Mouse (Mus musculus) activated CD4-positive, CD25-positive, alpha-beta regulatory T cell, adult 4 months (primary cell): ENCODE data around the gene Peli1. TPM values are rescaled to one million over a fixed set of nuclear protein-coding genes. Genes with fewer than 3 reads are reported as not detected.

Experiments
- ATAC-seq: one replicate; pipeline ENCODE4 v1.8.0; 2017
- polyA plus RNA-seq, 2 experiments: library from polyadenylated mRNA; unstranded; fragments of 100-300 nt; shearing (Covaris generic); gene quantifications; one replicate each; pipeline ENCODE4 v1.2.1; 2017

The Peli1 gene
- polyA plus RNA-seq, 2 experiments from 2014 or later = 55.7 to 80.7 TPM

DNA sequence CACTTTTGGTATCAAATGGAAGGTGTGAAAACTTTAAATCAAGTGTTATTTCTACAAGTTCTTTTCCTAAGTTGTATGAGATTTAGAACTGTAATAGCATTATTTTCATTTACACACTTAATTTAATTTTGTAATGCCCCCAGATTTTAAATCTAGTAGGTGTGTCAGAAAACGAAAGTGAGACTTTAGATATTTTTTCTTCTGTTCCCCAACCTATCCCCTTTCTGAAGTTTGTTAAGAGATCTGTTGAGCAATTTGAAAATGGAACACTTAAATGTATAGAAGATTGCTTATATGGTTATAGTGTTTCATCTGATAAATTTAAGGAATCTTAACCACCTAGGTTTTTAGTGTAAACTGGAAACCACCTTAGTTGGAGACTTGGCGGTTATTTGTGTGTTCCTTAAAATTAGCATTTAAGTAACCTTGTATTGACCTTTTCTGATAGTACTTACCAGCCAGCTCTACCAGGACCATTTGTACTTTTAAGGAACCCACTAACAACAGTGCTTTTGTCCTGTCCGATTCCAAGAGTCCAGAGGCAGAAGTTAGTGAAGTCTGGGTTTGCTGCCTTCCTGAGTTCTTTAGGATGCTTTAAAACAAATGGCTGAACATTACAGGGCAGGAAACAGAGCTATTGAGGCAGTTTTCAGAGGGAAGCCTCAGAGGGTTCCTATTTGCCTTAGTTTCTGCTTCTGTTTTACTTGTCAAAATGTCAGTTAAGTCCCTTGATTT is 2.2 kb downstream of the Peli1 start:
- ATAC-seq = no peak

DNA sequence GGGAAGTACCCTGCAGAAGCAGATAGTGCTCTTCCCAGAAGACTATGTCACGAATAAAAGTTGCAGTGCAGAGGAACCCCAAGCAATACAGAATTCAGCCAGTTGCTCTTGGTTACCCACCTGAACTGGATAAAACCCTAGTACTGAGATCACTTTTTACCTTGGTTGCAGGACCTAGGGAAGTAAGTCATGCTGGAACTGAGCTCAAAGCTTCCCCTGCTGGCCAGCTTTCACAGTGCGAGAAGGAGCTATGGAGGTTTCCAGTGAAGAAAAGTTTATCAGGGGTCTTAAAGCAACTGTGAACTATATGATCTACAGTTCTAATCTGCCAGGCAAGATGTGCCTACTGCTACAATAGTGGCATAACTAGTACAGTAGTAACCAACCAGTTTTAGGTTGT is 5.5 kb downstream of the Peli1 start:
- no peak for ATAC-seq

DNA sequence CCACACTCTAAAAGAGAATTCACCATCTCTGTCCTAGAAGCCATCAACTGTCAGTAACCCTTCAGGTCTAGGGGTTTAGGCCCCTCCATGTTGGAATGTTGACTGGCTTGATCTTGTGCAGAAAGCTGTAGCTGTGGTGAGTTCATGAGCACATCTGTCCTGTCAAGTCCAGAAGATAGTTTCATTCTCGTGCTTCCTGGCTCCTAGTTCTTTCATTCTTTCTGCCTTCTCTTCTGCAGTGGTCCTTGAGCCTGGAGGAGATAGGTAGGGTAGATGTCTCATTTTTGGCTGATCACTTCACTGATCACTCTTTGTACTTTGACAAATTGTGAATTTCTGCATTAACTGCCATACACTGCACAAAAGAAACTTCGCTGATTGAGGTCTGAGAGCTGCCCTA is 7.4 kb downstream of the Peli1 start:
- ATAC-seq = no peak

GRCm38 (mm10) chr11:21100704-21101103 is 9.6 kb downstream of the Peli1 start:
- ATAC-seq = no peak

DNA sequence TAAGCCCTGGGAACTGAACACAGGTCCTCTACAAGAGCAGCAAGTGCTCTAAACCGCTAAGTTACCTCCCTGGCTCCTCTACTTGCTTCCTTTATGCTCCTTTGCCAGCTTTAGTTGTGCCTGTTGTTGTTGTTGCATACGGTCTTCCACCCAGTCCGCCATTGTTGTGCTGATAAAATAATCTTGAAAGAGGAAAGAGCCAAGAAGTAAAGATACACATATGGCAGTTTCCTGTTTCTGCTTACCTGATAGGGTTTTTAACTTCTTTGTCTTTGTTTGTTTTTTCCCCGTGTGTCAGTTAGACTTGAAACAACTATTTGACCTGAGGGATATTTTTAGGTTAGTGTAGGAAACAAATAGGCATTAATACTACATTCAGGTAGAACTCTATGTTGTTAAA is 10.2 kb downstream of the Peli1 start:
- peak; percentile 22 for ATAC-seq

DNA sequence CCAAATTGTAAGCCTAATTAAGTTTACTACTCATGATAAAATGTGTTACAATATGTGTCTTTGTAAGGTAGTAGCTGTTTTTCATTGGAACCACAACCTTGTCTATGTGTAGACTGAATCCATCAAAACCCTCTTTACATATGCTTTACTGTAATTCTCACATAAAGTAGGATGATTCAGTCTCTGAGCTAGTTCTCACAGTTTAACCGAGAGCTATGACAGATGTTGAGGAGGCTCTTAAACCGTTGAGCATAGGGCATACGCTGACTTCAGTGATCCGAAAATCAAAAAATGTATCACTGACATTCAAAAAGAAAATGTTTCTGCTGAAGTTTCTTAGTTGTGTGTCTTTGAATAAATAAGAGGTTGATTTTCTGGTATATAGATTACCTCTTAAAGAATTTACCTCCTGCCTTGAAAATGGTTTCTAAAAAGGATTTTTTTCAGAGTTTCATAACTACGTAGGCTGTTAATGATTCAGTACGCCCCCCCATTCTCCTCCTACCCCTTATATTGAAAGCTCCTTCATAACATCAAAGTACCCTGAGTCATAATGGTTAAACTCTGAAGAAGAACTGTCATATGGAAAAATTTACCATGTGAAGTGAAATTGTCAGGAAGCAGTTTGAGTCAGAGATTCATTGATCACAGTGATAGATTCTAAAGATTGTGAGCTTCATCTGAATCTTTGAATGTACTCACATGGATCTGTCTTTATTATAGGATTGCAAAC is 11.3 kb downstream of the Peli1 start:
- ATAC-seq = peak; percentile 43

DNA sequence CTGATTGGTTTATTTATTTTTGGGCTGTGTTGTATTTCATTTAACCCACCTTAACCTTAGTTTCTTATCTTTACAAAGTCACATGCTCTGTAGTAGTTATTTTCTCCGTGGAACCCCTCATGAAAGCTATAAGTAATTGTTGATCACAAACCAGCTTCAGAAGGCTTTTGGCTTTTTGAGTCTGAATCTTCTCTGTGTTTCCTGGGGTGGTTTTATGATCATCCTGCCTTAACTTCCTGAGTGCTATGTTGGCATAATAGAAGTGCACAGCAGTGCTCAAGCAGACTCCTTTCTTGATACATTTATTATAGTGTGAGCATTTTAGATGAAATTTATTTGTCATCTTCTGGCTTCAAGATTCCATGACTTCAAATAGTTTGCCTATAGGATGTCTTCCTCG is 12.1 kb downstream of the Peli1 start:
- ATAC-seq = peak; percentile 43

DNA sequence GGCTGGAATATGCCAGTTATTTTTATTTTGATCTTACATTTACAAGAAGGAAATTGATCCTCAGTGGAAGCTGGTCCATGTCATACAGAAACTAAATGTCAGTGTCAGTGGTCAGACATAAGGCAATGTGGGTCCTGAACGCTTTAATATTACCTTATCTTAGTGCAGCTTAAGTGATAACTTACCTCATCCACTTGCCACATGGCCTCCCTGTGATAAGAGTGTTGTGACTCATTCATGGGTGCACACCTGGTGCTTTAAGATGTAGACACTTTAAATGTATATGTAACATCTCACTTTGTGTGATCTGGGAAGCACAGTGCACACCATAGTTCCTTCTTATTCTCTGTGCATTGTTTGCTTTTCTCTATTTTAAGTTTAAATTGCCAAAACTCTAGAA is 14.3 kb downstream of the Peli1 start:
- no peak for ATAC-seq

DNA sequence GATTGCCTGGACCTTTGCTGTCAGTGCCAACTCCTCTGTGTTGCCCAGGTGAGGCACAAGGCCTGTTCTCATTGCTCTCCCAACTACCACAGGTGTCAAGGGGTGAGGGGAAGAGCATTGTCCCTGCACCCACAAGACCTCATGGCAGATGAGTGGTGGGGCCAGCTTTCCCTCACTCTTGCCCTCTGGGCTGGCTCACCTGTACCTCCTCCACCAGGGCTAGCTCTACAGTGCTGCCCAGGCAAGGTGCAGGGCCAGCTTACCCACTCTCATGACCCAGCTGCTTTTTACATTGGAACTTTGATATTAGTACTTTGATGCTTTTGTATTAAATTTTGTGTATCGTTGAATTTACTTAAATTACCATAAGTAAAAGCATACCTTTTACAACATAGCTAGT is 16.0 kb downstream of the Peli1 start:
- no peak for ATAC-seq

GRCm38 (mm10) chr11:21109279-21109678 is 18.2 kb downstream of the Peli1 start:
- ATAC-seq = no peak

DNA sequence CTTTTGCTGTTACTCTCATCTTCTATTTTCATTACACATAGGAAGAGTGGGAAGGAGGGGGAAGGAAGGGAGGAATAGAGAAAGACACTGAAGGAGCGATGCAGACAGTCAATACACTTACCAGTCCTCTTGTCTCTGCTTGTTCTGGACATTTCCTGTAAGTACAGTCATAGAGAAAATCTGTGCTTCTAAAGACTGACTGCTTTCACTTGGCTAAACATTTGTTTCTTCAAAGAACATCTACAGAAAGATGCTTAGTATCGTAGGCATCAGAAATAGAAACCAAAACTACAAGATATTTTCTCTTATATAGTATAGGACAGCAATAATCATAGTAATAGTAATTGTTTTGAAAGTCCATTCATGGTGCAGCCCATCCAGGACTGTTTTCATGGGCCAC is 23.4 kb downstream of the Peli1 start:
- peak; percentile 47 for ATAC-seq

- ATAC-seq = no peak
Observed at GRCm38 (mm10) chr11:21115804-21116203, 24.7 kb downstream of the Peli1 start.

- no peak for ATAC-seq
Observed at GRCm38 (mm10) chr11:21116623-21117295, 25.7 kb downstream of the Peli1 start.

DNA sequence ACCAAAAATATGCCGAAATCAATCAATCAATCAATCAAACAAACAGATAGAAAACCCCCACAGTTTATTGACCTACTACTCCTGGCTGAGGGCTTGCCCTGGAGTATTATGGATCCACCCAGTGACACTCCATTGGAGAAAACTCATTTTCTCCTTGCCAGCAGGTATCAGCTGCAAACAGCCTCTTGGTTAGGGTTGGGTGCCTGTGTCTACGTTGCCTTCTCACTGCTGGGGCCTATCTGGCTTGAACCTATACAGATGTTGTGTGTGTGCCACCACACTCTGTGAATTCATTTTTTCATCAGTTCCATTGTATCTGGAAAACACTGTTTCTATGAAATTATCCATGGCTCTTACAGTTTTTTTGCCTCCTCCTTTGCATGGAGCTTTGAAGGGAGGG is 30.6 kb downstream of the Peli1 start:
- no peak for ATAC-seq

DNA sequence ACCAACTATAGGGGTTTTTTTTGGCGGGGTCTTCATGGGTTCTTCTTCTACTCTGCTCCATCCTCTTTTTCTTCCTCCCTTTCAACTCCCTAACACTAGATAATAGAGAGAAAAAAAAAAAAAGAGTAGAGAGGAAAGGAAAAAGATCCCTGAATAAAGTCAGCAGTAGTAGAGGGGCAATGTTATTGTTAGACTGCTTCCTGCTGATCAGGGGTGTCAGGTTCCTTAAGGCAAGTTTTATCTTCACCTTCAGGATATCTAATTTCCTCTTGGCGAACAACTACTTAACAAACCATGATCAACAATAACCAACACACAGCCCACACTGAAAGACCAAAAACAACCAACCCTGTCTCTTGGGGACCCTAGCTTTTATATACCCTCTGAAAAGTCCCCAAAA is 31.3 kb downstream of the Peli1 start:
- no peak for ATAC-seq

GRCm38 (mm10) chr11:21131692-21132091 is 40.6 kb downstream of the Peli1 start:
- no peak for ATAC-seq

GRCm38 (mm10) chr11:21134875-21135451 is 43.9 kb downstream of the Peli1 start:
- ATAC-seq = no peak

DNA sequence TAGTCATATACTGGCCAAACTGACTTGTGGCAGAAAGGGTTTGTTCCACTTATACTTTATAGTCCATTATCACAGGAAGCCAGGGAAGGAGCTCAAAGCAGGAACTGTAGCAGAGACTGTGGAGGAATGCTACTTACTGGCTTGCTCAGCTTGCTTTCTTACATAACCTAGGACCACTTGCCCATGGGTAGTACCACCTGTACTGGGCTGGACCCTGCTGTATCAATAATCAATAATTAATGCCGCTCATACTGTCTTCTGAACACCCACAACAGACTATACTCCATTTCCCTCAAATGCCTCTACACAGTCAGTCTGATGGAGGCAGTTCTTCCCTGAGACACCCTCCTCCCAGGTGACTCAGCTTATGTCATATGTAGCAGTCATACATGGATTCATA is 48.4 kb downstream of the Peli1 start:
- ATAC-seq = no peak

DNA sequence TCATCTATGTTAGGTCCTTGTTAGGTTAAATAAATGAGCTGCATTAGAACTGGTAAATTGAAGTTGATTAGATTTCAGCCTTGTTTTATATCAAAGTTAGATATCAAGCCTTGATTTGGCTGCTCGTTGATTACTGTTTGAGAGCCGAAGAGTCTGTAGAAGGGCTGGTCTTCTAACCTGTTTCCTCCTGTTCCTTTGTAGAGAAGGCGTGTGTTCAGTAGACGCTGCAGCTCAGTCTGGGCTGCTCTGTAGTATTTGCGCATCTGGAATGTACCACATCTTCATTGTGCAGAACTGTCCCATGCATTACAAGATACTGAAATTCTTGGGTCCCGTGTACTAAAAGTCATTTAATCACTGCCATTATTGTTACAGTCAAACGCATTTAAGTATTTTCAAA is 50.2 kb downstream of the Peli1 start:
- peak; percentile 66 for ATAC-seq

GRCm38 (mm10) chr11:21141755-21142154 is 50.7 kb downstream of the Peli1 start:
- peak; percentile 50 for ATAC-seq

GRCm38 (mm10) chr11:21149476-21149875 is 58.4 kb downstream of the Peli1 start:
- ATAC-seq = peak; percentile 14

- no peak for ATAC-seq
Observed at GRCm38 (mm10) chr11:21150316-21150715, 59.2 kb downstream of the Peli1 start.

DNA sequence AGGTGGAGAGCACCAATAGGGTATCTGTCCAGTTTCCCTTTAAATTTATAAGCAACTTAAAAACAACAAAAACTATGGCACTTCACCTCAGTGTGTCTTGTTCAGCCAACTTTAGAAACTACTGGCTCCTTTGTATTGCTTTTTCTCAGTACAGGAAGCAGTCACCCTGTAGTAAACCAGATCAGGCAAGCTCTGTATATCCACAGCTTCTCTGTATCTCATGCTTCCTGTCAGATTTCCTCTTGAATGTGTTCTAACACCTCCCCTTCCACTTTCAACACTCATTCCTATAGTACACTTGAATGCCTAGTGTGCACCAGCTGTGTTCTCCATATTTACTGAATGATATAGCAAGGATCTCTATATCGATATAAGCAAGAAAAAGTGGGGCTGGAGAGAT is 60.6 kb downstream of the Peli1 start:
- ATAC-seq = peak; percentile 33
